Mouse (Mus musculus): ENCODE measurements around the gene Klra2. TPM values are rescaled to one million over a fixed set of nuclear protein-coding genes. Genes with fewer than 3 reads are reported as not detected.

Klra2 gene
- total RNA-seq (2023): not detected

GRCm38 (mm10) chr6:131247206-131247605 is at the start of gene Klra2:
Gene Klra2, minus strand, starts transcription at chr6:131247362.

DNA sequence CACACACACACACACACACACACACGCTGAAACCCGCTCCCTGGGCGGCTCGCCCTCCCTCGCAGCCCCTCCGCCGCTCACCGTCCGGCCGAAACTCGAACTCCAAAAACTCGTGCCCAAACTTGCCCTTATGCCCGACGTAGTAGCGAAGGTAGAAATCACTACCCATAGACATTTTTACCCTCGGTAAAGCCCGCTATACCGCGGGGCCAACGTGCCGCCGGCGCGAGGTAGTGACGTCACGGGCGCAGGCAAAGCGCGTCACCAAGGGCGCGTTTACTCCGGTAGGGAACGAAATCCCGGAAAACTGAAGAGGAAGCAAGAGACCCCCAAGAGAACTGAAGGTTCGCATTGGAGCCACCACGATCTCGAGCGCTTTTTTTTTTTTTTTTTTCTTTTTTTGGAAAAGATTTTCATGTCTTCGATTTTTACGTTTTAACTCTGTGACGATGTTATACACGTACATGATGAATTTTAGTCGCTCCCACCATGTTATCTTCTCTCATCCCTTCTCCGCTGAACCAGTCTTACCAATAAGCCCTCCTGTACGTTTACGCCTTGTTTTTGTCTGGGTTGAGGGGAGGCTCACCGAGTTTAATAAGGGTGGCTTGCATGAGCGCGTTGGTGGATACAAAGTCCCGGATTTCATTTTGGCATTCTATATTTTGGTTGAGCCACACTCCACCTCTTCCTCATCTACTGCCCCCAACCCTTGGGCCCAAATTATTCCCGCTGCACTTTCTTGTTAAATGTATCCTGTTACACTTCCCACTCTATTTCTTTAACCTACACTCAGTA is 46.0 kb upstream of the Klra2 start, which contains the start of gene Magohb:
Gene Magohb, minus strand, starts transcription at position 254 of the 798 bp plus-strand sequence.

Other genes starting within 250 kb of the Klra2 start
- 5.8 TPM for gene Magohb, start 45.9 kb upstream of the Klra2 start, total RNA-seq (2023)
- gene Styk1, start 106.2 kb upstream of the Klra2 start, total RNA-seq (2023): 0.73 TPM
- 20.7 TPM for gene Ybx3, start 141.1 kb upstream of the Klra2 start, total RNA-seq (2023)
- gene 5430401F13Rik, start 239.0 kb upstream of the Klra2 start, total RNA-seq (2023): not detected
- not detected for gene Gm6619, start 239.0 kb upstream of the Klra2 start, total RNA-seq (2023)

Data from CD4-positive naive resting alpha-beta T cell, adult 76 days (primary cell).